Mouse (Mus musculus) embryonic facial prominence, embryonic 15.5 days (tissue): ENCODE measurements at regions not wholly inside any gene's neighbourhood (a gene's known extent, or its start where the extent isn't known, plus 50 kb on each side); places are given as distances from the start of the nearest gene placed in this dataset.
"Not testable (repeated sequence)": the region's sequence is repeated elsewhere in the genome, so short reads cannot be mapped to it uniquely, and the experiment has no call there.

Experiments used
- ATAC-seq: fragments of 200-750 bp; cut with Nextera tagmentation; 2 replicates; pipeline ENCODE4 v1.8.0; 2017; ENCODE audit warnings: low read depth, moderate TSS enrichment; ENCODE audit not compliant: insufficient number of reproducible peaks, low FRiP score, low TSS enrichment
- H3K27ac ChIP-seq: fragments of 300-500 bp; sonication (generic); replicated peaks from 2 replicates; pipeline ENCODE4 v1.5.1; 2015; ENCODE audit warnings: mild to moderate bottlenecking, inconsistent platforms
- H3K27me3 ChIP-seq: fragments of 300-500 bp; sonication (generic); 2 replicates; pipeline ENCODE4 v1.6.1; 2015; ENCODE audit warnings: inconsistent platforms
- H3K36me3 ChIP-seq: fragments of 300-500 bp; sonication (generic); 2 replicates; pipeline ENCODE4 v1.6.1; 2015; ENCODE audit warnings: mild to moderate bottlenecking, inconsistent platforms
- H3K4me1 ChIP-seq: fragments of 300-500 bp; sonication (generic); 2 replicates; pipeline ENCODE4 v1.6.1; 2015; ENCODE audit warnings: inconsistent platforms
- H3K4me2 ChIP-seq: fragments of 300-500 bp; sonication (generic); replicated peaks from 2 replicates; pipeline ENCODE4 v1.6.1; 2015; ENCODE audit warnings: mild to moderate bottlenecking, inconsistent platforms
- H3K4me3 ChIP-seq: fragments of 300-500 bp; sonication (generic); replicated peaks from 2 replicates; pipeline ENCODE4 v1.5.1; 2015; ENCODE audit warnings: mild to moderate bottlenecking, inconsistent platforms
- H3K9ac ChIP-seq: fragments of 300-500 bp; sonication (generic); 2 replicates; pipeline ENCODE4 v1.6.1; 2015; ENCODE audit warnings: inconsistent platforms
- H3K9me3 ChIP-seq: fragments of 300-500 bp; sonication (generic); replicated peaks from 2 replicates; pipeline ENCODE4 v1.6.1; 2016; ENCODE audit warnings: inconsistent platforms
- WGBS: fragments of 180-500 bp; shearing (Covaris S2); methylation state at CpG from one replicate; pipeline ENCODE4 v1.1.7; 2015; 5-methylcytosine and 5-hydroxymethylcytosine counted together

GRCm38 (mm10) chr2:17934610-17935009, 62.1 kb downstream of the H2al2a start:
- no peak for ATAC-seq
- H3K36me3 ChIP-seq, result no peaks in the 10 kb centered on the region
- H3K4me3 ChIP-seq, result no peak overlapping the region
- no peak overlapping the region for H3K9ac ChIP-seq
- H3K27me3 ChIP-seq, result no peaks in the 10 kb centered on the region
- no peak overlapping the region for H3K27ac ChIP-seq
- 89% methylated on average over 10 of the region's 10 CpGs for WGBS
- H3K4me1 ChIP-seq, result no peaks in the 10 kb centered on the region; the same call in 1 of the 2 replicates
- H3K4me2 ChIP-seq, result no peak overlapping the region
- H3K9me3 ChIP-seq, result no peaks in the 10 kb centered on the region

GRCm38 (mm10) chr2:17932932-17933790, 63.6 kb downstream of the H2al2a start:
- Histone ChIP-seq H3K27ac (no peak overlapping the region), H3K9ac (no peak overlapping the region), H3K9me3 (no peaks in the 10 kb centered on the region), H3K27me3 (no peaks in the 10 kb centered on the region), H3K4me2 (0 out of 2 replicates have a peak overlapping the region, but pooled peaks have one; percentile 17), H3K36me3 (no peaks in the 10 kb centered on the region), H3K4me3 (no peak overlapping the region), H3K4me1 (no peaks in the 10 kb centered on the region)
- WGBS, result 43% methylated on average over 15 of the region's 15 CpGs
- no peak for ATAC-seq

- H3K36me3 ChIP-seq, result no peaks in the 10 kb centered on the region
- H3K27me3 ChIP-seq, result no peaks in the 10 kb centered on the region
- H3K9me3 ChIP-seq, result no peaks in the 10 kb centered on the region
- H3K4me3 ChIP-seq, result no peak overlapping the region; the same call in 1 of the 2 replicates
- ATAC-seq, result no peak; the same call in 1 of the 2 replicates
- 0 out of 2 replicates have a peak overlapping the region, but pooled peaks have one; percentile 17 for H3K4me2 ChIP-seq
- no peaks in the 10 kb centered on the region for H3K4me1 ChIP-seq
- no peak overlapping the region for H3K9ac ChIP-seq
- WGBS, result 46% methylated on average over 16 of the region's 16 CpGs
- H3K27ac ChIP-seq, result no peak overlapping the region
These were observed 64.3 kb downstream of the H2al2a start for GRCm38 (mm10) chr2:17932426-17932931.

DNA sequence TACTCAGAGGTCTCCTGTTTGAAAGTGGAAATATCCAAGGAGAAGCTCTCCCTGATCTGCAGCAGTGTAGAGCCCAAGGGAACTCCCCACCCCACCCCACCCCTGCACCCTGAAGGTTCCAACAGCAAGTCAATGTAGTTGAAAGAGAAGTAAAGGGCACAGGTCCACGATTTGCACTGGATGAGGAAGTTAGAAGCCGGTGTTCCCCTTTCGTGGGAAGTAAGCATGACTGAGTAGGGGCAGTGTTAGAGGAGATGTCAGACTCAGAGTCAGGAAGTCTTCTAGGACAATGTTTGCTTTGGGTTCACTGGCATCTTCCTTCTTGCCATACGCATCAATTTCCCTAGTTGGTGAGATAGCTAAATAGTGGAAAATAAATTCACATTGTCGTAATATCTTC, 64.9 kb downstream of the H2al2a start:
- no peak for ATAC-seq
- H3K27me3 ChIP-seq, result no peaks in the 10 kb centered on the region
- no peaks in the 10 kb centered on the region for H3K4me1 ChIP-seq
- WGBS, result 83% methylated on average over 5 of the region's 5 CpGs
- no peak overlapping the region for H3K4me2 ChIP-seq
- H3K9ac ChIP-seq, result no peak overlapping the region
- no peak overlapping the region for H3K27ac ChIP-seq
- no peak overlapping the region for H3K4me3 ChIP-seq
- no peaks in the 10 kb centered on the region for H3K9me3 ChIP-seq
- no peaks in the 10 kb centered on the region for H3K36me3 ChIP-seq

GRCm38 (mm10) chr2:17918861-17919648, 77.7 kb downstream of the H2al2a start:
- no peaks in the 10 kb centered on the region for H3K27me3 ChIP-seq
- H3K9ac ChIP-seq, result no peak overlapping the region
- ATAC-seq, result no peak
- no peaks in the 10 kb centered on the region for H3K9me3 ChIP-seq
- WGBS, result 93% methylated on average over 1 of the region's 1 CpGs
- H3K4me3 ChIP-seq, result no peak overlapping the region
- H3K4me2 ChIP-seq, result no peak overlapping the region
- no peaks in the 10 kb centered on the region for H3K36me3 ChIP-seq
- peaks cover 6% of the 10 kb centered on the region for H3K4me1 ChIP-seq
- H3K27ac ChIP-seq, result no peak overlapping the region

DNA sequence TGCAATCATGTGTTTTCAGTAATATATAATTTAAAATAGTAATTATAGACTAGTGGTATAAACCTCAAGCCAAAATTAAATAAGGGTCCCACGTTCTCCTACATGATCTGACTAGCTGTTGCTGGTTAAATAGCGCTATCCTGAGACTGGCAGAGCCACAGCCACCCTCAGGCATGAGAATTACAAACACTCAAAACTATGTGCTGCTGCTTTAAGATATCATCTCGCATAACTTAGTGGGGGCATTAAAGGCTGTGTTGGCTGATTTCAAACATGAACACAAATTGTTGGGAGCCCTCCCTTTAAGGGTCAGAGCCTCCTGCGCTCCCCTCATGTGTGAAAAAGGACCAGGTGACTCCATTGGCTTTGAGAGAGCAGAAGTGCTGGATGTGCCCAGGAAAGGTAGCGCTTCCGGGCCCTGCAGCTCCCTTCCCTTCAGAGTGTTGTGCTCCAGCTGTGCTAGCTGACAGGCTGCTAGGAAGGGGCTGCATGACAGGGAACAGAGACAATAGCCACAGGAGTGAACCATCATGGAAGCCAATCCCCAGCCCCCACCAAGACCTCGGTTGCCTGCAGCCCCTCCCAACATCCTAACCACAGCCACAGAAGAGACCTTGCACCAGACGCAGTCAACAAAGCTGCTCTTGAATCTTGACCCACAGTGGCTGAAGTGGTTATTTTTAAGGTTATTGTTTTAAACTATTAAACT, 79.4 kb downstream of the H2al2a start:
- Histone ChIP-seq H3K9me3 (no peaks in the 10 kb centered on the region), H3K4me1 (peaks cover 6% of the 10 kb centered on the region), H3K4me3 (no peak overlapping the region), H3K27me3 (no peaks in the 10 kb centered on the region), H3K27ac (no peak overlapping the region), H3K9ac (no peak overlapping the region), H3K36me3 (no peaks in the 10 kb centered on the region), H3K4me2 (0 out of 2 replicates have a peak overlapping the region, but pooled peaks have one; percentile 8)
- WGBS, result 19% methylated on average over 8 of the region's 8 CpGs
- ATAC-seq, result no peak; the same call in 1 of the 2 replicates

GRCm38 (mm10) chr2:17902616-17903015, 94.1 kb downstream of the H2al2a start:
- no peak overlapping the region for H3K4me3 ChIP-seq
- 93% methylated on average over 1 of the region's 1 CpGs for WGBS
- H3K9ac ChIP-seq, result no peak overlapping the region
- no peaks in the 10 kb centered on the region for H3K9me3 ChIP-seq
- no peak overlapping the region for H3K27ac ChIP-seq
- H3K36me3 ChIP-seq, result no peaks in the 10 kb centered on the region
- H3K4me2 ChIP-seq, result no peak overlapping the region
- no peaks in the 10 kb centered on the region for H3K4me1 ChIP-seq
- ATAC-seq, result no peak
- H3K27me3 ChIP-seq, result no peaks in the 10 kb centered on the region

DNA sequence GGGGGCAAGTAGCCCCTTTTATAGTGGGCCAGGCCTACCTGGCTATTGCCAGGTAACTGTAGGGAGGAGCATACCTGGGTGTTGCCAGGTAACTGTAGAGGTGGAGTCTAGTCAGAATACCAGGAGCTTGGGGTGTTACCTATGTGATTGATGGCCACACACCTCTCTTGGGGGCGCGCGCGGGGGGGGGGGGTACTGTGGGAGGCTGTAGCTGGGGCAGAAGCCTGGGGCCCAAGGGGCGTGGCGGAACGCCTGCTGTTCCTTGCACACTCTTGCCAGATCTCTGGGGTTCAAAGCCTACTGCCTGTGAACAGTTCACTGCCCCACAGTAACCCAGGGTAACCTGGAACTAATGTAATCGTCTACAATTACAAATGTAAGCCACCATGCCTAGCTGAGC, 96.6 kb downstream of the H2al2a start:
- H3K4me3 ChIP-seq, result no peak overlapping the region
- peak; percentile 60; the same call in 1 of the 2 replicates for ATAC-seq
- H3K4me2 ChIP-seq, result no peak overlapping the region
- 45% methylated on average over 8 of the region's 8 CpGs for WGBS
- H3K27ac ChIP-seq, result no peak overlapping the region
- no peaks in the 10 kb centered on the region for H3K27me3 ChIP-seq
- H3K36me3 ChIP-seq, result no peaks in the 10 kb centered on the region
- H3K4me1 ChIP-seq, result no peaks in the 10 kb centered on the region
- no peaks in the 10 kb centered on the region for H3K9me3 ChIP-seq
- no peak overlapping the region for H3K9ac ChIP-seq

DNA sequence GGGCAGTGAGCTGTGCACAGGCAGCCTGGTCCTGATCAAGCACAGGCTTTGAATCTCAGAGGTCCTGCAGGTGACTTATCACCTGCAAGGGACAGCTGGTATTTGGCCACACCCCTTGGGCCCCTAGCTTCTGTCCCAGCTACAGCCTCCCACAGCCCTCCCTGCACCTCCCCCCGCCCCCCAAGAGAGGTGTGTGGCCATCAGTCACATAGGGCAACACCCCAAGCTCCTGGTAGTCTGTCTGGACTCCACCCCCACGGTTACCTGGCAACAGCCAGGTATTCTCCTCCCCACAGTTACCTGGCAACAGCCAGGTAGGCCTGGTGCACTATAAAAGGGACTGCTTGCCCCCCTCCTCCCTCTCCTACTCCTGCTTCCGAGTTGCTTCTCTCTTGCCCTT, 98.0 kb downstream of the H2al2a start:
- H3K4me2 ChIP-seq, result no peak overlapping the region
- H3K4me3 ChIP-seq, result no peak overlapping the region
- H3K4me1 ChIP-seq, result no peaks in the 10 kb centered on the region
- no peak; the same call in 1 of the 2 replicates for ATAC-seq
- no peaks in the 10 kb centered on the region for H3K27me3 ChIP-seq
- H3K9ac ChIP-seq, result no peak overlapping the region
- H3K36me3 ChIP-seq, result no peaks in the 10 kb centered on the region
- H3K27ac ChIP-seq, result no peak overlapping the region
- WGBS, result 27% methylated on average over 3 of the region's 3 CpGs
- no peaks in the 10 kb centered on the region for H3K9me3 ChIP-seq

- Histone ChIP-seq H3K4me1 (no peaks in the 10 kb centered on the region), H3K9me3 (no peaks in the 10 kb centered on the region), H3K9ac (no peak overlapping the region), H3K27ac (no peak overlapping the region), H3K27me3 (no peaks in the 10 kb centered on the region), H3K4me2 (no peak overlapping the region), H3K4me3 (no peak overlapping the region), H3K36me3 (no peaks in the 10 kb centered on the region)
- no peak for ATAC-seq
- 95% methylated on average over 2 of the region's 2 CpGs for WGBS
These were observed 100.7 kb downstream of the H2al2a start for GRCm38 (mm10) chr2:17896036-17896435.

DNA sequence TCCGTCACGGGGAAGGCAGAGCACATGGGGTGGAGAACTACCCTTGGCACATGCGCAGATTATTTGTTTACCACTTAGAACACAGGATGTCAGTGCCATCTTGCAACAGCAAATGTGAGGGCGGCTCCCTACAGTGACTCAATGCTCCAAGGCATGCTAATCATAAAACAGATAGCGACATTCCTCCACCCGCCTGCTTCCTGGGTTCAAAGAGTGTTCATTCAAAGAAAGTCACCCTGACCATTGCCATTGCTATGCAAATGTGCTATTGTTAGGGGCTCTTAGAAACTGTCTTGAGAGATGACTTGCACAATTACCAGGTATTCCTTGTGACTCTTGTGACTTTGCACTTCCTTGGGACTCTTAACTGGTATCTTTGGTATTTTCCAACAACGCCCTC, 104.1 kb downstream of the H2al2a start:
- not testable (repeated sequence) for H3K27me3 ChIP-seq, H3K4me3 ChIP-seq

More for the DNA sequence above, 104.1 kb downstream of the H2al2a start:
- H3K9ac ChIP-seq, H3K27ac ChIP-seq, H3K4me1 ChIP-seq, H3K4me2 ChIP-seq, H3K9me3 ChIP-seq, H3K36me3 ChIP-seq, ATAC-seq: not testable (repeated sequence)
- 95% methylated on average over 7 of the region's 7 CpGs for WGBS
